ENCODE assay signal across 7 mouse cellular contexts in the genomic region with DNA sequence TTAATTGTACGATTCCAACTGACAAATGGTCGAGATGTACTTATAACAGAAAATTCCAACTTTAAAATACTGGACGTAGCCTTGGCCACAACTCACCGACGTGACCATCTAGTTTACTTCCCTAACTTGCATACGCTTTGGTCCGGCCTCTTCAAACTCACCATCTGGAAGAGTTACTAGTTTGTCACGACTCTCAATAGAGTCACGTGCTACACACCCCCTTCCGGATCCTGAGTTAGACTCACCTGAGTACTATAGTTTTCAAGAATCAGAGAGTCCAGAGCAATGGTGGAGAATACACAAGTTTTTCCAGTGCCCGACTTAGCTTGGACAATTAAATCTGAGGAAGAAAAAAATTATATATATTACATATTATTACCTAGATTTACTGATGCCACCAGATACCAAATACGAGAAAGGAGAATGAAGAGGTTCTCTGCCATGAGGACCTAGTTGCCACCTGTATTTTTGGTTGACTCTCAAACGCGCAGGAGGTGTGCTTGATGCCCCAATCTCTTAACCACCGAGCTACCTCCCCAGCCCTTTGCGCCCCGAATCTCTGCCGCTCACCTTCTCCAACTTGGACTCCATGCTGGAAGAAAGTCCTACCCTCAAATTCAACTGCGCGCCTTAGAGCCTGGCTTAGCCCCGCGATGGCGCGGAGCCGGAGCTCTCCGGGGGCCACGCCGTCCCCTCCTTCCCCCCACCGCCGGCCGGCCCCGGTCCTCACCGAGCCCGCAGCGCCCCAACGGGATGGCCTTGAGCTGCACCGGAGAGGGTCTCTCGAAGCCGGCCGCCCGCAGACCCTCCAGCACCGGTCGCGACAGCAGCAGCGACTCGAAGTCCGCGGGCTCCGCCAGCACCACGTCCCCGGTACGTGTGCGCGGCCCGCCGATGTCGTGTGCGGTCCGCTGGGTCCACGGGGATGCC. TPM values are rescaled to one million over a fixed set of nuclear protein-coding genes. Genes with fewer than 3 reads are reported as not detected.
DNase-seq lines count a peak whose midpoint lies in the region; ATAC-seq lines count a peak whose summit lies in the region.

No protein-coding gene starts in this region.

- peak overlapping the region; percentile 97 for H3K4me3 ChIP-seq in lung, embryonic 16.5 days (ENCODE audit: low read length)
- H3K4me3 ChIP-seq in hindbrain, embryonic 10.5 days: peak overlapping the region; percentile 93
- H3K4me3 ChIP-seq in midbrain, embryonic 12.5 days: peak overlapping the region; percentile 94

- no peak; the same call in 1 of the 2 replicates for ATAC-seq in lung, embryonic 16.5 days (ENCODE audit: low read depth)
- peak; percentile 10; the same call in 1 of the 2 replicates for ATAC-seq in common myeloid progenitor, adult 5-6 weeks (replicated peaks; ENCODE audit: low read depth, poor library complexity, severe bottlenecking)
- ATAC-seq in midbrain, embryonic 12.5 days (ENCODE audit: low FRiP score, low read depth): no peak; the same call in 1 of the 2 replicates

- no peaks in the 10 kb centered on the region for H3K9me3 ChIP-seq in lung, embryonic 16.5 days (ENCODE audit: control insufficient read depth, low read length)
- H3K9me3 ChIP-seq in hindbrain, embryonic 10.5 days: no peaks in the 10 kb centered on the region
- no peaks in the 10 kb centered on the region for H3K9me3 ChIP-seq in midbrain, embryonic 12.5 days

- H3K9ac ChIP-seq in lung, embryonic 16.5 days (ENCODE audit: low read length): peak overlapping the region; percentile 97
- H3K9ac ChIP-seq in midbrain, embryonic 12.5 days (replicated peaks): peak overlapping the region; percentile 94

- DNase-seq in lung, postnatal 25 days (ENCODE audit: low spot score): no peak
- no peak for DNase-seq in hindbrain, embryonic 10.5 days (ENCODE audit: low spot score)
- no peak for DNase-seq in right cerebral cortex, postnatal 36 days (ENCODE audit: low spot score in 2 of 2)
- no peak for DNase-seq in right cerebral cortex, postnatal 10 days (ENCODE audit: low spot score in 2 of 2)

- 6% methylated on average over 60 of the region's 60 CpGs for WGBS in lung, embryonic 16.5 days
- 10% methylated on average over 60 of the region's 60 CpGs for WGBS in hindbrain, embryonic 10.5 days
- 11% methylated on average over 58 of the region's 60 CpGs for WGBS in midbrain, embryonic 12.5 days

- no peaks in the 10 kb centered on the region for H3K27me3 ChIP-seq in lung, embryonic 16.5 days (ENCODE audit: control insufficient read depth, insufficient read depth, low read depth, low read length)
- H3K27me3 ChIP-seq in hindbrain, embryonic 10.5 days (ENCODE audit: insufficient read depth, poor library complexity, severe bottlenecking): peaks cover 7% of the 10 kb centered on the region; the same call in 1 of the 2 replicates
- no peaks in the 10 kb centered on the region for H3K27me3 ChIP-seq in midbrain, embryonic 12.5 days

- H3K4me1 ChIP-seq in lung, embryonic 16.5 days (replicated peaks; ENCODE audit: control insufficient read depth, insufficient read depth, low read length): peaks cover 7% of the 10 kb centered on the region
- peaks cover 14% of the 10 kb centered on the region for H3K4me1 ChIP-seq in hindbrain, embryonic 10.5 days (replicated peaks)
- peaks cover 9% of the 10 kb centered on the region for H3K4me1 ChIP-seq in midbrain, embryonic 12.5 days

- H3K4me2 ChIP-seq in lung, embryonic 16.5 days (ENCODE audit: low read depth, low read length): peak overlapping the region; percentile 77
- peak overlapping the region; percentile 64 for H3K4me2 ChIP-seq in midbrain, embryonic 12.5 days (replicated peaks)

- H3K27ac ChIP-seq in lung, embryonic 16.5 days (ENCODE audit: low read length): peak overlapping the region; percentile 75
- peak overlapping the region; percentile 92 for H3K27ac ChIP-seq in hindbrain, embryonic 10.5 days
- peak overlapping the region; percentile 75 for H3K27ac ChIP-seq in midbrain, embryonic 12.5 days (replicated peaks)

- peaks cover 15% of the 10 kb centered on the region for H3K36me3 ChIP-seq in lung, embryonic 16.5 days (ENCODE audit: control insufficient read depth, insufficient read depth, low read length)
- peaks cover 33% of the 10 kb centered on the region for H3K36me3 ChIP-seq in hindbrain, embryonic 10.5 days
- peaks cover 25% of the 10 kb centered on the region; the same call in 1 of the 2 replicates for H3K36me3 ChIP-seq in midbrain, embryonic 12.5 days

RNA-seq across cellular contexts. Expression of gene Ddx20, which starts 0.7 kb away (rescaled TPM):
- polyA plus RNA-seq in lung, embryonic 16.5 days (2015; fragmentation: Nextera tagmentation; extraction: Ambion mirVana): 36.5 and 37.0 TPM in 2 replicates
- 42.8 and 61.7 TPM in 2 replicates for total RNA-seq in common myeloid progenitor, adult 5-6 weeks (2017)
- 42.0 and 49.6 TPM in 2 replicates for polyA plus RNA-seq in hindbrain, embryonic 10.5 days (2016; fragmentation: Nextera tagmentation; extraction: Ambion mirVana)
- 39.7 and 42.4 TPM in 2 replicates for polyA plus RNA-seq in midbrain, embryonic 12.5 days (2016; fragmentation: Nextera tagmentation; extraction: Ambion mirVana)

RNA-seq across cellular contexts. Expression of gene Inka2, which starts 17.7 kb away (rescaled TPM):
- polyA plus RNA-seq in lung, embryonic 16.5 days (2015; fragmentation: Nextera tagmentation; extraction: Ambion mirVana): 2.4 and 2.5 TPM in 2 replicates
- 0.55 TPM in 1 of 2 replicates, not detected in the other for total RNA-seq in common myeloid progenitor, adult 5-6 weeks (2017)
- polyA plus RNA-seq in hindbrain, embryonic 10.5 days (2016; fragmentation: Nextera tagmentation; extraction: Ambion mirVana): 2.1 and 4.3 TPM in 2 replicates
- polyA plus RNA-seq in midbrain, embryonic 12.5 days (2016; fragmentation: Nextera tagmentation; extraction: Ambion mirVana): 1.3 and 1.5 TPM in 2 replicates
